Mouse (Mus musculus) urinary bladder, postnatal 4 days (tissue): ENCODE results near the gene Auts2.

Experiments
- DNase-seq, 2 experiments: peaks; one replicate each; pipeline ENCODE4 v3.0.0; 2021 to 2022; ENCODE audit warnings: low spot score in 2 of 2

Auts2 gene

DNA sequence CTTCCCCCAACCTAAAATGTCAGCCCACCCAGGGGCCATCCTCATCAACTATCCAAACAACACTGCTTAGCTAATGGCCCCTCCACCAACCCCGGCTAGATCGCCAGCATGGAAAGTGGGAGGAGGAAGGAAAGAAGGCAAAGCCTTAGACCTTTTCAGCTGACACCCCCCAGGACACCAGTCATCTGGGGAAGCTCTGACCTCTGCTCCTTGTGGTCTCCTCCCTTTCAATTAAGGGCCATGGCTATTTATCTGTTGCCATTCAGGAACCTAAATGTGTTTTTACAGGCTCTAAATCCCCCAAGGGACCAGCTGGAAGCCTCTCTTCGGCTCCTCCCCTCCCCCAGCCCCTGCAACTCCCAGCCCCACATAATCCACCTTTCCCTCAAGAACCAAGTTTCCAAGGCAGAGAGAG is 42.3 kb downstream of the Auts2 start:
- no peak for DNase-seq

DNA sequence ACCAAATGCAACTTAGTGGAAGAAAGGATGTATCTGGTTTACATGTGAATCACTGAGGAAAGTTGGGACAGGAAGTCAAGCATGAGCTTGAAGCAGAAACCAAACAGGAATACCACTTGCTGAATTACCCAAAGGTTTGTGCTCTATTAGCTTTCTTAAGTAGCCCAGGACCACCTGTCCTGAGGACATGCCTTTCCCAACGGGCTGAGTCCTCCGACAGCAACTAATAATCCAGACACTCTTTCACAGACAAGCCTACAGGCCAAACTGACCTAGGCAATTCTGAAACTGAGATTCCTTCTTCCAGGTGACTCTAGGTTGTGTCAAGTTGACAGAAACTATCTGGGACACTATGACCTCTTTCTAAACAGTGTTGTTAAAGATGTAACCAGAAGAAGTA is 44.2 kb downstream of the Auts2 start:
- DNase-seq: no peak

DNA sequence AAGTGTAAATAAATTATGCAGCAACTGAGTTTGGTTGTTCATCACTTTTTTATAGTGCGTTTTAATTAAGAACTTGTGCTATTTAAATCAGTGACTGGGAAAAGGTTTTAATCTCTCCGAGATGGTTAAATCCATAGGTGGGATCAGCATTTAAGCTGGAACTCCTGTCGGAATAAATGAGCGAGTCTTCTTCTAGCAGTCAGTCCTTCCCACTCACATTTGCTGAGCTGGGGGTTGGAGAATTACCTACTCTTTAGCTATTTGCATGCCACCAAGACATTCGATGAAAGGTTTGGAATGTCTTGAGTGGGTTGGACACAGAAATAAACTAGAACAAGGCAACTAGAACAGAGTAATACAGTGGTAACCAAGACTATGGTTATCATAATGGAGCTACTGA is 45.1 kb downstream of the Auts2 start:
- no peak for DNase-seq

DNA sequence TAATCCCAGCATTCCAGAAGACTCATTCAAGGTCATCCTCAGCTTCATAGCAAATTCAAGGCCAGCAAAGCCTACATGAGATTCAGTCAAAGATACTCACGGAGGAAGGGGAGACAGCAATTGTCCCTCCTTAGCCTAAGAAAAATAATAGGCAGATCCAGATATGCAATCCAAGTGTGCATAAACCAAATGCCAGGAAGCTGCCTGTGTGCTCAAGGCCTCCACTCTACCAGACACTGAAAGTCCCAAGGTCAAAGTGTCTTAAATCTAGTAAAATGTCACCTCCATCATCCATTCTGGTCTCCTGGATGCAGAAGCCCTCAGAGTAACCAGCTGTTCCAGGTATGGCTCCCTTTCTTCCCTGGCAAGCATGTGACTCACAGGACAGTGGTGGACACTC is 50.4 kb downstream of the Auts2 start:
- DNase-seq: no peak

DNA sequence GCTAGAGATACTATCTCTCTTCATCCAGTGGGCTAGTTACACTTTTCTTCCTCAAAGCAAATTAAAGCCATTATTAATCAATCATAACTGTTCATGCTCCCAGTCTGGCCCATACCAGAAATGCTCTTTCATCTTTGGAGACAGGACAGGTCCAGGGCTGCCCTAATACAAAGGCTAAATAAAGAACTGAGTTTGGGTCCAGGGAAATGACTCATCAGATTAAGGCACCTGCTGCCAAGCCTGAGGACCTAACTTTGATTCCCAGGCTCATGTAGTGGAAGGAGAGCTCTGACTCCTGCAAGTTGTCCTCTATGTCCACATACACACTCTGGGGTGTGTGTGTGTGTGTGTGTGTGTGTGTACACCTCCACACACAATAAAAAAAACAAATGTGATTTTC is 51.1 kb downstream of the Auts2 start:
- DNase-seq: no peak

DNA sequence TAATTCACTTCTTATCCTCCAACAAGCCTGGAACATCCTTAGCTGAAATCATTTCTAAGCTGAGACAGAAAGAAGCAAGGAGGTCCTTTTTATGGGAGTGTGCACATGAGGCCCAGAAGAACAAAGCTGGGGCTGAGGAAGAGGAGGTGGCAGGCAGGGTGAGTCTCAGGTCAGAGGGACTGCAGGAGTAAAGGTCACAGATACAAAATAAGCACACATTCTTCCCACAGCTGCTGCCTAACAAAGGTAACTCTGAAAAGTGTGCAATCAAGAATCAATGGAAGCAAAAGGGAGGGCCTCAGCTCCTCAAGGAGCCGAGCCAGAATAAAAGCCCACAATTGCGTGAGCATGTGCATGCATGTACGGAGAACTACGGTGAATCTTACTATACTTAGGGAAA is 51.6 kb downstream of the Auts2 start:
- no peak for DNase-seq

DNA sequence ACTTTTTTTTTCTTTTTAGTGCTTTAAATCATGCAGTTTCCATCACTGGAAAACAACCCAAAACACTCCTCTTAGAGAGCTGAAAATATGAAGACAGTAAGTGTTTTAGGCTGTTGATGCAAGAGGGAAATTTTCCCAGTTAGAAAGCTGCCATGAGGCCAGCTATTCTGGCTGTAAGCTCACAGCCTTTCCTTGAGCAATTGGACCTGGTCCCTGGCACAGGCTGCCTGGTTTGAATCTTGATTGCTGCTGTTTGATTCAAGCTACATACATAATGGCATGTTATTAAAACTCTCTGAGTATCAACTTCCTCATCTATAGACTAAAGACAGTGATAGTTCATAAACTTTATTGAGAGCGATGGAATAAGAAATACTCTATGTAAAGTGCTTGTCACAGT is 52.8 kb downstream of the Auts2 start:
- no peak for DNase-seq

DNA sequence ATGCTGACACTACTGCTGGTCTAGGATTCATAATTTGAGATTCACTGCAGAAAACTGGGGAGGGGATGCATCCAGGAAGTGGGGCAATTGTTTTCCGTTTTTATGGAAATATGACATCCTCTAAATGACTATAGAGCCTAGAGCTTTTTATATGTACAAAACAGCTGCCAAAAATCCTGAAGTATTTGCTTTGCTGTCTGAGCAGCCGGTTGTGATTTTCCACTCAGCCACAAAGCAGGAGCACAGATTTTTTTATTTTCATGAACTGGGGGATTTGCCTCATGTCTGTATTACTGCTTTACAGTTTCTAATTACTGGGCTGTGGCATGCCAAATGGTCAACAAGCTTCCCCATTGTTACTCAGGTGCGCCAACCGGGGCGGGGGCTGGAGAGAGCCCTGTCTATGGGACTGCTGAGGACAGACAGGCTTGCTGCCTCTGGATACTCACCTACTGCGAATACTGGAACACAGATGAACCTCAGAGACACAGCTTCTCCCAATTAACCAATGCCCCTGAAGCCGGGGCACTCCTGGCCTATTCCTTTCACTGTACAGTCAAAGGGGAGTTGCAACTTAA is 53.3 kb downstream of the Auts2 start:
- DNase-seq: no peak

DNA sequence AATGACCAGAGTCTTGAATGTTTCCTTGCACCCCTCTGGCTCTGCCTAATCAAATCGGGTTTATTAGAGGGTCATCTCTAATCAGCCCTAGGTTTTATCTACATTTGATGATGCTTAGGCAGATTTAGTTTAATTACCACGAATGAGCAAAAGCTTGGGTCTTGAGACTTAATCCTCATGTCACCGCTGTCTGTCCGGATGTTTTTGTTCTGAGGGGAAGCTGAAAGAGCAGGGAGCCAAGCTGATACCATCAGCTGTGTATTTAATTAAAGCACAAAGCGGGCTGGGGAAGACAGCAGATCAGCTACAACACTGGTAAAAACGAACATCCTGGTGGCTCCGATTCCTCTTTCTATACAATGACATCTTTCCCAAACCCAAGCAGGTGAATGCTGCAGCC is 56.3 kb downstream of the Auts2 start:
- no peak for DNase-seq

DNA sequence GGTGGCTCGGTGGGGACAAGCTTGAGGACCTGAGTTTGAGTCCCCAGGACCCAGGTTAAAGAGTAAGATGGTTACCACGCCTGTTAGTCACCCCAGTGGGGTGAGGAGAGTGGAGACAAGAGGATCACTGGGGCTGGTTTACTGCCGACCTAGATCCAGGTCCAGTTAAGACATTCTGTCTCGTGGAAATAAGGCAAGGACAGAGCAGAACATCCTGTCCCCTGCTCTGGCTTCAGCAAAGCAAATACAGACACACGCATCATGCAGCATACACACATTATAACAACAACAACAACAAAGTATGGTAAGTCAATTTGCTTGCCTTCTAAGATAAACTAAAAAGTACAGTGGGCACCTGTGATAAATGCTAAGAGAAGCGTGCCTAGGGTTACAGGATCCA is 57.1 kb downstream of the Auts2 start:
- DNase-seq: no peak

DNA sequence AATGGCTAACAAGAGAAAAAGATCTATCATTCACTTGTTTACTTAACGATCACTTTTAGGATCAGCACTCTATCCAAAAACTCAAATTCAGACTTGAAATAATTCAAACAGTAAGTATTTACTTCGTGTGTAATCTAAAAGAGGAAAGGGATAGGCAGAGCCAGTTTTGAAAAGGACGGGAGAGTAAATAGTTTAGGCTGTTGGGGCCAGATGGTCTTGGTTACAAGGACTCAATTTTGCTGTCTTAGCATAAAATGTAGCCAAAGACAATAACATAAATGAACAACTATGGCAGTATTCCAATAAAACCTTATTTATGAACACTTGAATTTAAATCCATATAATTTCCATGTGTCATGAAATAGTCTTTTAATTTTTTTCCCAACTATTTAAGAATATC is 57.7 kb downstream of the Auts2 start:
- no peak for DNase-seq

DNA sequence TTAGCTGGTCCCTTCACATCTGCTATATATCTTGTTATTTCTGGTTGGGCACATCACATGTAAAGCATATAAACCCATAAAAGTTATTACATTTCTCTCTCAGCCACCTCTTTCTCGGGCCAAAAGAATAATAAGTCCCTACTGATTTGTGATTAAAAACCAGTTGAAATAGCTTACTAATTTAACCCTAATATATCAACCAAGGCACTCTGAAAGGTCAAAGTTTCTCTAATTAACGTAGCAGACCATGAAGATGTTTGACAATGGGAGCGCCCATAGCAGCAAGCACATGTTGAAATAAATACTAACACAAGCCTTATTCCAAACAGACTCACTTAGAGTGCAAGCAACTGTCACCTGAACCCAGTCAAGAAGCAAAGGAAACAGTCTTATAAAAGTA is 61.7 kb downstream of the Auts2 start:
- DNase-seq: no peak

DNA sequence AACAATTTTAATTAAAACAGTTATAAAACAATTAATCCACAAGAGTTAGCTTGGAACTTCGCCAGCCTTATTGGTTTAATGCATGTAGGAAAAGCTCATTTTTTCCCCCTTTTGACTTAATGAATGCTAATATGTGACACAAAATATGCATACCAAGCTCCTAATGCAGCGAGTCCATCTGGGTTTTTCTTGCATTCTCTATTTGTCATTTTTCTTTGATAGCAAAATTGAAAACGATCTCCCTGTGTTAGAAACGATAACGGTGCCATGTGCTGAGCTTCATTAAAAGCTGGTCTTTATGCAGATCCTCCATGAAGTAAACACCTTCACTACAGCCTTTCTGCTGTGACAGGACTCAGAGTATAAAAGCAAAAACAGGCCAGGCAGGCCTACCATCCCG is 62.7 kb downstream of the Auts2 start:
- no peak for DNase-seq

DNA sequence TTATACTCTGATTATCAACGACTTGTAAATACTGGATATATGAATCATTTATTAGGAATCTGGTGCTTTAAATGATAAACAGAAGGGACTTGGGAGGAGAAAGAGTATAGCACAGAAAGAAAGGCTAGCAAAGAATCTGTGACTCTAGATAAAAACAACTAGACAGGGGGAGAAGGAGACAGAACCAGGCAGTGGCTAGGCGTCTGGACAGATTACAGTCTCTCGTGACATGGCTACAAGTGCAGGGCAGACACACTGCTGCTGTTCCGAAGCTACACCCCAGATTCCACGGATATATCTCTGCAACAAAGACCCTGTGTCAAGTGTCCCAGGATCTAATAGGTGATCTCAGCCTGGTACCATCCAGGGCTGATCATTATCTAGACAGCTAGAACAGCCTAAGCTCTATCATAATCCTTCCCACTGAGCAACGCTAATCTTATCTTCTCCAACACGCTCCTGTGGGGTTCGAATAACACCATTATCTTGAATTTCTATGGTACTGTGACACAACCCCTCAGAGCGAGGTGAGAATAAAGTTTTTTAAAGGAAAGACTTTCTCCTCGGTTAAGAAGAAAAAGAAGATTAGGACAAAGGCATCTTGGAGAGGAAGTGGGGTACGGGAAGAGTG is 63.8 kb downstream of the Auts2 start:
- DNase-seq: no peak

DNA sequence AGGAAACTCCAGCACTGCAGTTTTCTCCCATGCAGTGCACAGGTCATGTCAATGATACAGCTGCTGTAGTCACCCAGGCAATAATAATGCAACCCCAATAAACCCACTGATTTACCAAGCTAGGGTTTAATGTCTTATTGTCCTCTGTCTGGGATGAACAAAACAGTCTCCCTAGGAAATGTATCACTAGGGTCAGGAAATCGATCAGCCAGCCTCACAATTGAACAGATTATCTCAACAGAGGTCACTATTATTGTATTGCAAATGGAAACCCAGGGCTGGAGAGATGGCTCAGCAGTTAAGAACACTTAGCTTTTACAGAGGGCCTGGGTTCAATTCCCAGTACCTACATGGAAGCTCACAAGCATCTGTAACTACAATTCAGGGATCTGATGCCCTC is 65.6 kb downstream of the Auts2 start:
- DNase-seq: no peak

DNA sequence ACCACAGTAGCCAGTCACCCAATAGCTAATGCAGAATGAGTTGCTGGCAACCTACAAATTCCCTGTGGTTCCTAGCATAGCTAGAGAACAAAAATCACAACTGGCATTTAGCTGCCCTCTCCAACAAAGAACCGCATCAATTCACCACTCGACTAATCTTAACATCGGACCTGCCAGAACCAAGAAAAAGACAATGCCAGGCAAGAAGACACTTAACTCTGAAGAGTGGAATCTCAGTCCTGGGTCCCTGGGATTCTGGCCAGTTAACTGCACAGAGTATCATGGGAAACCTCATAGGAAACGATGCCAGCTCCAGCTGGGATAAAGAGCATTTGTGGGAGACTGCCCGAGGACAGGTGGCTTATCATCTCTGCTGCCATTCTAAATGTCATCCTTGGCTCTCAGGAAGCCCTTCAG is 70.2 kb downstream of the Auts2 start:
- DNase-seq: no peak

DNA sequence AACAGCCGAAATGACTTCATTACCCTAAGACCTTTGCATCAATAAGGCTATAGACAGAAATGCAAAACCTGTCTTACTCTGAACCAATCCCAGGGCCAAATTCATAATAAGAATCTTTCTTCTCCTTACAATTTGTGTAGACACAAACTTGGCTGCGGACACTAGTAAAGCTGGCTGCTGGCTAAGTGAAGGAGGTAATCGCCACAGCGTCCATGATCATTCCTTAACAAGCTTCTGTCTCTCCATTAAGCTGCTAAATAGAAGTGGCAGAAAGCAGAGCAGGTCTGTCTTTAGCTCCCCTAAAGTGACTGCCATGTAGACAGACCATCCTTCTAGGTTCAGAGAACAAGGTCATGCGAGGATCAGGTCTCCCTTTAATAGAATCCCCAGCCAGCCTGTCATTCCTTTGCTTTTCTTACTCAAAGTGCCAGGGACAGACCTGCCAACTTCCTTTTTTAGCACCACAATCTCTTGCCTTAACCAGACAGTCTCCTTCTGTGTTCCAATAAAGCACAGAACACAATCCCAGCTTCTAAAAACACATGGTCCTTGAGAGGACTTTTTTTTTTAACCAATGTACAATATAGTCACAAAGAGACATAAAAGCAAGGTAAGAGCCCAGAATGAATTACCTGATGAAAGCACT is 70.8 kb downstream of the Auts2 start:
- no peak for DNase-seq

DNA sequence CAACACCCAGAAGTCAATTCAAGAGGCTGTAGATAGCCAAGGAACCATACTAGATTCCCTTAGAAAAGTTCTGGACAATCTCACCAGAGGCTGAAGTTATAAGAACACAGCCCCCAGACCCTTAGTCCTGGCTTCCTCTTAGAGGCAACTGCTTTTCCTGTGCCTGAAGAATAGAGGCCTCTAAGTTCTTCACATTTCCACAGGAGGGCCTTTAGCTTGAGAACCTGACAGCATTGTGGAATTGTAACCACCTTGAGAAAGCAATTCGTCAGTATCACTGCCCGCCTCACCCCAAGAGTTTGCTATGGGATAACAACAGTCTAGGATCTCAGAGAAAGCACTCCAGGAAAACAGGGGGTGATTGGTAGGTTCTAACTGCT is 75.8 kb downstream of the Auts2 start:
- DNase-seq: no peak

DNA sequence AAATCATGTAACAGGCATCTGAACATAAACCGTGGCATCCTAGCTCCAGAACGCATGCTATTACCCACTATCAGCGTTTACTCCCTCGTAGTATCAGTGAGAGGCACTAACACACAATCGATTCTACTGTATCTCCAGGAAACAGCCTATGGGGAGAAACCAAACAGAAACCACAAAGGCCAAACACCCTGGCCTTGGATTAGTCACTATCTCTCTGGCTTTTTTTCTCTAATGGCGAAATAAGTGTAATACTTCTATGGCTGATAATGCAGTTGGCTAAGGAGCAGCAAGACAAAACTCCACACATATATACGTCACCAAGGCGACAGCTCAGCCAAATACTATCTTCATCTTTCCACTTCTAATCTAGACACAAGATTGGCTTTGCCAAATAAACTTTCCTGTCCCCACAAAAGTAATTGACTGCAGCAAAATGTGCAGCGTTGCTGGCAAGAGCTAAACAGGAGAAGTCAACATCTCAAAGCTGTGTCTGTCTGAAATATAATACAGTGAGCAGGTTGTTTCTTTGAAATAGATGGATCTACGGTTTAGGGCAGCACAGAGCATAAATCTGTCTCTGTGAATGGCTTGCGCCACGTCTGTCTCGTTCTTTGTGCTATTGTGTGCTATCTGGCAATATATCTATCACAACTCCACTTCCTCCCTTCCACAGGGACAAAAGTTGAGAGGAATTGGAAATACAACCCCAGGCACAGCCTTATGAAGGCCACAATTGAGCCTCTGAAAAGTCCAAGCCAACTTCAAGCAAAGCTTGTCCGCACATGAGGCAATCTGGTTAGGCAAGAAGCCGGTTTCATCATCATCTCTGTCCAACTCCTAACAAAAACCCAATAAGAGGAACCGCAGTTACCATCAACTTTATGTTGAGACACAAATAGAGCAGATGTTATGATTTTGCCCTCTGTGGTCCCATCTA is 76.4 kb downstream of the Auts2 start:
- DNase-seq: no peak

DNA sequence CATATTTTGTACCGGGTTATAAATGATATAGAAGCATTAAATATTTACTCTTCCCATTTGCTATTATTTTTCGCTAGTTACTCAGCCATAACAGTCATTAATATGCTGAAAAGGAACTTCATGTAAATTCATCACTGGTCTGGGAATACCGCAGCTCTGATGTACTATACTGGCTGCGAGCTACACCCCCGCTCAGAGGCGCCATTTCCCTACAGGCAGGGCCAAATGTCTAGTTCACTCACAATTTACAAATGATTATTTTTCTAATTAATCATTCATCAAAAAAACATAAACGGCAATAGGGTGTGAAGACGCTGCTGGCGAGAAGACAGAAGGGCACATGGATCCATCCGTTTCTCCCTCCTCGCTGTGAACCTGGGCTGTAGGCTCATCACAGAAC is 80.6 kb downstream of the Auts2 start:
- DNase-seq: no peak

DNA sequence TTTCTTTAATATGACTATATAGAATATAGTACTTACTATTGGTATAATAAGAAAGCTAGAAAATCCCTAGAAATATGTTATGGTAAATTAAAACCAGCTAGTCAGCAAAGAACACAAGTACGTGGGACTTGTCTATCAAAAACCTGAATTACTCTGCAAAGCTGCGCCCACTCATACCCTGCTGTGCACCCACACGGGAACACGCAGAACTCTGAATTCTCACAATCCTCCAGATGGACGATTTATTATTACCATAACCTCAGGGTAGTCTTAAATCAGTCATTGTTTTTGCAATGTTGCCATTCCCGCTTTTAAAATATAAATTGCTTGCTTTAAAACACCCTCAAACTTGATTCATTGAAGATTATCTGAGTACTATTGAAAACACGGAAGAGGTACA is 84.6 kb downstream of the Auts2 start:
- DNase-seq: no peak

DNA sequence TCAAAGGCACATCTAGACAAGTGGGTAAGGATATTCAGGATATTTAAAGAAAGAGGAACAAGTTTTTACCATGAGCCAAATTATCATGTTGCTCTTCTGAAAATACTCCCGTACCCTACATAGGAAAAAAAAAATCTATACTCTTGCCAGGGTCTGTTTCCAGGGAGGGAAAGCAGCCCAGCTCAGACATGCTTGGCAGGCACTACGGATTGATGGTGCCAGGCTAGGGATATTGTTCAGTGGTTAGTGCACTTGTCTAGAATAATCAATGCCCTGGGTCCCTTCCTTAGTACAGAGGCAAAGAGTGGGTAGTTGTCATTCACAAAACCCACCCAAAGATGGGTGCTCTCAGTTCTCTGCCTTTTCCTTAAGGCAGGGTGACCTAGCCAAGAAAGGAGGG is 90.8 kb downstream of the Auts2 start:
- no peak for DNase-seq

DNA sequence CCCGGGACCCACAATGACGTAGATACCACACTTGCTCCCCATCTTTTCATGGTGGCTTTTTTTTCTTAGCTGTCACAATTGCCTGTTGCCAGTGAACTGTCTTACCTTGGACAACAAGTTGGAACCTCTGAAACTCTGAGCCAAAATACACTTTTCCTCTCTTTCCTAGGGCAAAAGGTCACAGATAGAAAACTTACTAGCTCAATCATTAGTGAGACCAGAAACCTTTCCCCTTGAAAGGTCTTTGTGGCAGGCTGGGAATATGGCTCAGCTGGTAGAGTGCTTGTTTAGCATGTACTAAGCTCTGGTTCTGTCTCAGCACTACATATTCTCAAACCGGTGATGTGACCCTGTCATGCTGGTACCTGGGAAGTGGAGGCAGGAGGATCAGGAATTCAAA is 93.1 kb downstream of the Auts2 start:
- DNase-seq: no peak
